Mouse (Mus musculus) megakaryocyte progenitor cell, adult 5-6 weeks (primary cell): ENCODE measurements around the gene Nr2f1. TPM values are rescaled to one million over a fixed set of nuclear protein-coding genes. Genes with fewer than 3 reads are reported as not detected.

Source experiments
- total RNA-seq, 2 experiments: library from RNA; stranded (forward) in 1 of 2; stranded (reverse) in 1 of 2; fragments of 157-497, 149-512 nt in 1 of 2; fragments of 200-1000 nt in 1 of 2; gene quantifications; 2 replicates each; pipeline versions ENCODE4 v1.2.3 to v1.2.4; 2015 to 2017

The Nr2f1 gene
- total RNA-seq, 2 experiments from 2014 or later, result not detected

Other genes with a start within 250 kb of the Nr2f1 start
- 0.44 and 0.79 TPM in 2 replicates for gene Pou5f2, start 174.9 kb downstream of the Nr2f1 start, total RNA-seq (2015)
- 0.37 and 0.42 TPM in 2 replicates for gene Pou5f2, start 174.9 kb downstream of the Nr2f1 start, total RNA-seq (2017)